Mouse (Mus musculus) pancreas, adult 10 weeks (tissue): ENCODE measurements around the gene Ccdc57. TPM values are rescaled to one million over a fixed set of nuclear protein-coding genes. Genes with fewer than 3 reads are reported as not detected.

ENCODE experiments used
- polyA plus RNA-seq: library from polyadenylated mRNA; stranded (reverse); fragments of 350-450 nt; fragmentation: Illumina TruSeq; extraction: RNeasy Lipid Tissue Mini Kit (QIAGEN cat#74804); gene quantifications from one replicate; pipeline ENCODE4 v1.2.3, GENCODE M21; 2015; ENCODE audit warnings: low read depth, low replicate concordance; ENCODE audit not compliant: insufficient read depth

The Ccdc57 gene
- 4.3 TPM for polyA plus RNA-seq

DNA sequence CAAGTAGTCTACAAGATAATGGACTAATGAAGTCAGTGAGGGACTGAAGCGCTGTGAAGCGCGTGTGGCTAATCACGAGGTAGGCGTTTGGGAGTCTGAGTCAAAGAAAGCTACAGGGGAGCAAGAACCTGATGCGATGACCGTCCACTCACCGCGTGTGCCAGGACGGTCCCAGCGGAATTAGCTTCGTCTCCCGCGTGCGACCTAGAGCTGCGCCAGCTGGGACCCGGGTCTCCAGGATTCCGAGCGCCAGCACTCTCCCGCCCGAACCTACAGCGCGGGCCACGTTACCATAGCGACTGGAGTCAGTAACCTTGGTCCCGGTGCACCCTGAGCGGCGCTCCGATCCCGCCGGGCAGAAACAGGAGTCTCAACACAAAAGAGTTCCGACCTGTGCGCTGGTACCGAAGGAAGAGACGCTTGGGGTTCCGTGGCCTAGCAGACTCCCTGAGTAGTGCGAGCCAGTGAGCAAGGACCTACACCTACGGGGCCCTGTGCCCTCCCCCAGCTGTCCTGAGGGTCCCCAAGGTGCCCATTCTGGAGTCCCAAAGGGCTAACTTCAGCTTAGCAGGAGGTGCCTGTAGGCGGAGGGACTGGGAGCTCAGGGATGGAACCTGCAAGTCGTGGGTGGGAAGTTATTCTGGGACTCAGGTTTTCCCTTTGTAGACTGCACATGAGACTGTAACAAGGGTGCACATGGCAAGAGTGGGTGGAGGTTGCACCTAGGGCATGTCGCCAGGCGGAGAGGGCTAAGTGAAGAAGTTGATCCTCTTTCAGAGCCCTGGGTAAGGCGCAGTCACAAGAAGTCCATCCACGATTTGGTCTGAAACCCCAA is at the start of gene Ccdc57:
Gene Ccdc57, minus strand, starts transcription at position 309 of the 835 bp plus-strand sequence.

GRCm38 (mm10) chr11:120948328-120948727 is 15.7 kb upstream of the Ccdc57 start, which contains the start of gene Slc16a3:
Gene Slc16a3, plus strand, starts transcription at chr11:120948480.

DNA sequence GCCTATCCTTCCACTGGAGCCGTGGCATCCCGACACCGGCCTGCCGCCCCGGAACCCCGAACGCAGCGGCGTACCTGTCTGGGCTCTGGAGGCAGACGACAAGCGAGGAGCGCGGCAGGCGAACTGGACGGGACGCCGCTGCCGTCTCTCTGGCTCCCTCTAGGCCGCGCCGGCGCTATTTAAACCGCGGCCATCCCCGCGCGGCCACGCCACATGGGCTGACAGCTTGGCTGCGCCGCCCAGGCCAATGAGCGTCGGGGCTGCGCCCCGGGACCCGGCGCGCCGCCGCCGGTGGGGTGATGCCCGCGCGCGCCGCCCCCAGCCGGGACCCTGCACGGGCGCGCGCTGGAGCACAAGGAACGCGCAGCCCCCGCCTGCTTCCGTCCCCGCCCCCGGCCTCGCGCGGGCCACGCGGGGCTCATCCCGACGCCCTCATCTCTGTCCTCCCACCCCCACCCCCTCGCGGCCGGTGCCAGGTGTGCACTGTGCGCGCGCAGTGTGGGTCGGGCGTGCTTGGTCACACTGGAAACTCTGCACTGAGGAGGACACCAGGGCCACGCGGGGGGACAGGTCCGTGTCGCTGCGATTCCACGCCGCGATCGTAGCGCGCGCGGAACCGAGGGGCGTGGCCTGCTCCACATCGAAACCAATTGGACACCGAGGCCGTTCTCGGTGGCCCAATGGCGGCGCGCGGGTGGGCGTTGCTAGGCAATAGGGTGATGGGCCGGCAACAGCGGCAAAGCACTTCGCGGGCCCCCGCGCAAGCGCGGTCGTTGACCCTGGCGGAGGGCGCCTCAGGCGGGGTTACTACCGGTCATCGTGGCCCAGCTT is 108.5 kb downstream of the Ccdc57 start, which contains the start of gene Fasn:
Gene Fasn, minus strand, starts transcription at position 592 of the 831 bp plus-strand sequence.

GRCm38 (mm10) chr11:120795756-120796613 is 136.7 kb downstream of the Ccdc57 start, which contains the start of gene Dus1l:
Gene Dus1l, minus strand, starts transcription at chr11:120796403.

GRCm38 (mm10) chr11:120784064-120784791 is 148.4 kb downstream of the Ccdc57 start, which contains the start of the genes Rfng and Gps1:
Gene Rfng, minus strand, starts transcription at chr11:120784207.
Gene Gps1, plus strand, starts transcription at chr11:120784272.

Other genes with a start within 250 kb of the Ccdc57 start
- gene Cenpx, start 219.1 kb downstream of the Ccdc57 start, polyA plus RNA-seq: 30.4 TPM
- gene Lrrc45, start 218.9 kb downstream of the Ccdc57 start, polyA plus RNA-seq: 37.8 TPM
- gene Rac3, start 211.4 kb downstream of the Ccdc57 start, polyA plus RNA-seq: 6.0 TPM
- 12.0 TPM for gene Dcxr, start 205.6 kb downstream of the Ccdc57 start, polyA plus RNA-seq
- gene Cbr2, start 200.8 kb downstream of the Ccdc57 start, polyA plus RNA-seq: 26.0 TPM
- not detected for gene Hmga1b, start 170.1 kb downstream of the Ccdc57 start, polyA plus RNA-seq
- gene Rfng, start 148.7 kb downstream of the Ccdc57 start, polyA plus RNA-seq: 22.7 TPM
- 35.2 TPM for gene Gps1, start 148.6 kb downstream of the Ccdc57 start, polyA plus RNA-seq
- 25.3 TPM for gene Dus1l, start 136.5 kb downstream of the Ccdc57 start, polyA plus RNA-seq
- gene Fasn, start 108.3 kb downstream of the Ccdc57 start, polyA plus RNA-seq: 22.9 TPM
- not detected for gene Slc16a3, start 15.6 kb upstream of the Ccdc57 start, polyA plus RNA-seq
- gene Csnk1d, start 58.5 kb upstream of the Ccdc57 start, polyA plus RNA-seq: 15.0 TPM
- not detected for gene Cd7, start 106.5 kb upstream of the Ccdc57 start, polyA plus RNA-seq
- gene Sectm1b, start 130.7 kb upstream of the Ccdc57 start, polyA plus RNA-seq: not detected
- not detected for gene Sectm1a, start 148.3 kb upstream of the Ccdc57 start, polyA plus RNA-seq
- gene Tex19.2, start 185.8 kb upstream of the Ccdc57 start, polyA plus RNA-seq: not detected
- gene Tex19.1, start 213.3 kb upstream of the Ccdc57 start, polyA plus RNA-seq: not detected
- gene Uts2r, start 227.4 kb upstream of the Ccdc57 start, polyA plus RNA-seq: not detected